Mouse (Mus musculus) adrenal gland, postnatal 10 days (tissue): ENCODE measurements at regions not wholly inside any gene's neighbourhood (a gene's known extent, or its start where the extent isn't known, plus 50 kb on each side); places are given as distances from the start of the nearest gene placed in this dataset.

ENCODE experiments used
- DNase-seq: peaks from one replicate; pipeline ENCODE4 v3.0.0; 2021; ENCODE audit warnings: mixed read lengths

GRCm38 (mm10) chr12:26778796-26779195 is 309.8 kb downstream of the Cmpk2 start:
- DNase-seq, result no peak

GRCm38 (mm10) chr12:26776986-26777385 is 308.0 kb downstream of the Cmpk2 start:
- DNase-seq, result no peak

GRCm38 (mm10) chr12:26774016-26774415 is 305.0 kb downstream of the Cmpk2 start:
- DNase-seq, result no peak

- no peak for DNase-seq
Measured at GRCm38 (mm10) chr12:26770753-26771583, 302.0 kb downstream of the Cmpk2 start.

DNA sequence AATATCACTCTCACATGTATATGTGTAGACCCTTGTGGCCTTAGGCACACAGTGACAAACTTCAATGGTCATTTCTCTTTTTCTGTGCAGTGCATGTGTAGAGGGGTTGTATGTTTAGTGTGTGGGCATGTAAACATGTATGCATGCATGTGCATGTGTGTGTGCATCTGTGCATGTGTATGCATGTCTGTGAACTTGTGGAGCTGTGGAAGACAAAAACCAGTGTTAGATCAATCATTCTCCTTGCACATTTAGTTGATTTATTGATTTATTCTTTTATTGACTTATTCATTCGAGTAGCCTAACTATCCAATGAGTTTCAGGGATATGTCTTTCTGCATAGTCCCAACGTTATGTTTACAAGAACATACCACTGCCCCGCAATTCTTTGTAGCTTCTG is 298.5 kb downstream of the Cmpk2 start:
- no peak for DNase-seq

GRCm38 (mm10) chr12:26758657-26759325 is 289.8 kb downstream of the Cmpk2 start:
- DNase-seq, result peak; percentile 43

DNA sequence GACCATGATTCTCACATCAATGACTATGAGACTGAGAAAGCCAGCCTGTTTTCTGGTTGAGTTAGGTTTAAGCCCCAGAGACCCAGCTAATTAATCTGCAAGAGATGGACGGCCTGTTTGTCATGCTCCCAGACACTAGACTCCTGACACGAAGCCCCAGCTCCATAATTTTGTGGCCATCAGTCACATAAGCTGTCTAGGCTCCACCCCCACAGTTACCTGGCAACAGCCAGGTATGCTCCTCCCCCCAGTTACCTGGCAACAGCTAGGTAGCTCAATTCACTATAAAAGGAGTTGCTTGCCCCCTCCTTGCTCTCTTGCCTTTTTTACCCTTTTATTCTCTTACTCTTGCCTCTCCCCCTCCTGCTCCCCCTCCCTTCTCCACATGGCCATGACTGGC is 287.3 kb downstream of the Cmpk2 start:
- DNase-seq, result no peak

- DNase-seq, result no peak
Measured at GRCm38 (mm10) chr12:26754611-26755010, 285.6 kb downstream of the Cmpk2 start.

DNA sequence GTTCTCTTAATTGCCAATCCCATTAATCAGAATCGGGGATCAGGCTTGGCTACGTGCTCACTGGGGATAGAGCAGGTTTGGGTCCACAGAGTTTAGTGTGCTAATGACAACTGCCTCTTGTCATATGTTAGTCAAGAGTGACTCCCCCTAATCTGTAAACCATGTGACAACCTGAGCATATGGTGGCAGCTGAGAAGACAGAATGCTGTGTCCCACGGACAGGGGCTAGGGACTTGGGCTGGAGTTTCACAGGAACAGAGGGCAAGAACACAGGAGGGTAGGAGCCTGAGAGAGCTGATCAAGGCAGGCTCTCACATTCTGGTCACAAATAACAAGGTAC is 265.5 kb downstream of the Cmpk2 start:
- no peak for DNase-seq

DNA sequence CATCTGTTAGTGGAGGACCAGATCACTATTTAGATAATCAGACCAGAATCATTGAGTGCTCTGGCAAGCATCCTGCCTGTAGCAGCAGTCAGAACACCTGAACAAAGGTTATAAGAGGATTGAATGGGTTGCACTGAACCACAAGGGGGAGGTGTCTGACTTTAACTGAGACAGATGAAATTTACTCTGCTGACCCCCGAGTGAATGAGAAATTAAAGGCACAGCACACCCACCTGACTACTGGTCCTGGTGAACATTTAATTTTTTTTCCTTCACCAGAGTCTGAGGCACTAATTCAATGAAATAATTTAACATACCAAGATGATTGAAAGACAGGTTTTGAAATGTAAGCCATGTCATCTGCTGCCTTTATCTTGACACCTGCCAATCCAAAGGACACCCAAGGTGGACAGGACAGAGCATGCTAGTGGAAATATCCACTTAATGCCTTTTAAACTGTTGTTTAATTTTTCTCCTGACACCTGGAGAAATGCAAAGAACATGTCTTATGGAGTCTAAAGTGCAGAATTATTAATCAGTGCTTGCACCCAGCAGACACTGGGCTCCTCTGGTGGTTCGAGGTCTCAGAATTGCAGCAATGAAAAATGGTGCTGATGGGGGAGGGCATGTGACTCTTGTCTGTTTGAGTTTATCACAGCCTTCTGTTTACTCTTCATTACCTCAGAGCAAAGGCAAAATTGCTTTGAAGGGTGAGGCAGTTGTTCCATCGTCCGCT is 265.0 kb downstream of the Cmpk2 start:
- DNase-seq, result no peak

DNA sequence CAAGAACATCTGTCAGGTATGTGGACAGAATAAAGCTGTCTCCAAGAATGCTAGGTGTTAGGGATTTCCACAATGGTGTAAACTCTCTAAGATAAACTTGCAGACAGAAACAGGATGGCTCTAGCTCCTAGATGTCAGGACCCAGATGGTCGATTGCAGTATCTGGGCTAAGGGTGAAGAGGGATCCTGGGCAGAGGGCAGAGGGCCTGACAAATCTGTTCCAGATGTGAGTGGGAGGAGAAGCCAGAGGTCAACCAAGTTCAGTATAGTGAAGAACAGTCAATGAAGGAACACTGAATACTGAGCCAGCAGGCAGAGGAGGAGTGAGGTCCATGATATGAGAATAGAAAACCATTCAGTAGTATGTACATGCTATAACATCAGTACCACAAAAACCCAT is 254.4 kb downstream of the Cmpk2 start:
- DNase-seq, result no peak

- DNase-seq, result no peak
Measured at GRCm38 (mm10) chr12:26698838-26699237, 229.8 kb downstream of the Cmpk2 start.

- no peak for DNase-seq
Measured at GRCm38 (mm10) chr12:26688048-26688447, 219.0 kb downstream of the Cmpk2 start.

- DNase-seq, result no peak
Measured at GRCm38 (mm10) chr12:26680568-26680947, 211.6 kb downstream of the Cmpk2 start.

DNA sequence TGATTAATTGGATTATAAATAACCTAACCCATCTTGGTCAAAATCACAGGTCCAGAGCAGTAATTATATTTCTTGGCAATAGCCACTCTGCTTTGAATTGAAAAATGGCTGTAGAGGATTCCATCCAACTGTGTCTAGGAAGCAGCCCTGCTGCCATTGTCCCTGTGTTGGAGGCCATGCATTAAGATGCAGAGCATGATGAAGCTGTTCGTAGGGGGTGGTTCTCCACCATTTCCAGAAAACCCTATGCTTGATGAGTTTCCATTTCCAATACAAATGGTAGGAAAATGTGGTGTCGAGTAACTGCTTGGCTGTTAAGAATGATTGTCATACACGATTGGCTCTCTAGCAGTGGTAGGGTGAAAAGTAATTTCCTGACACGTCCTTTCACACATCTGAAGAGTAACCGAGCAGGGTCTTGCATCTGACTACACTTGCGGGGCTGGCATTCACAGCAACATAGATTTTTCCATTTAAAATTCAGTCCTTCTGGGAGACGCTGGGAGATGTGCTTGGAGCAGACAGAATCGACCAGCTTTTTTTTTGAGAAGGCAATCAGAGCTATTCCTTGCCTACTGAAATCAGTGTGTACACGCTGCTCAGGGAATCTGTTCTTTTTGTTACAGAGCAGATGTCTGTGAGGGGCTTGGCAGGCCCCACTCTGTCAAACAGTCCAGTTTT is 211.0 kb downstream of the Cmpk2 start:
- DNase-seq, result no peak

DNA sequence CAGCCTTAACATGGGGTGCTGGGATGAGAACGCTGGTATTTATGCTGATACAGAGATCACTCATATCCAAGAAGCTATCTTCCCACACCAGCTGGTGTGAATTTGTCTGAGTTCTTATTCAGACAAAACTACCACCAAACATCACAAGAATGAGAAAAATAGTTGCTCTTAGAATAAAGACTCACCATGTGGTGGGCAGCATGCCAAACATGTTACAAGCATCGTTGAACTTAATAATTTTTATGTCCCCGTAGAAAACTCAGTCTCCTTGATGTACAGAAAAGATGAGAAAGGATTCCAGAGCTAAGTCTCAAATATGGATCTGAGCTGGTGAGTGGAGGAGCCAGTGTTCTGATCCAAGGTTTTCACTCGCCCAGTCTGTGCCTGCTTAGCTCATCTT is 196.5 kb downstream of the Cmpk2 start:
- DNase-seq, result no peak

DNA sequence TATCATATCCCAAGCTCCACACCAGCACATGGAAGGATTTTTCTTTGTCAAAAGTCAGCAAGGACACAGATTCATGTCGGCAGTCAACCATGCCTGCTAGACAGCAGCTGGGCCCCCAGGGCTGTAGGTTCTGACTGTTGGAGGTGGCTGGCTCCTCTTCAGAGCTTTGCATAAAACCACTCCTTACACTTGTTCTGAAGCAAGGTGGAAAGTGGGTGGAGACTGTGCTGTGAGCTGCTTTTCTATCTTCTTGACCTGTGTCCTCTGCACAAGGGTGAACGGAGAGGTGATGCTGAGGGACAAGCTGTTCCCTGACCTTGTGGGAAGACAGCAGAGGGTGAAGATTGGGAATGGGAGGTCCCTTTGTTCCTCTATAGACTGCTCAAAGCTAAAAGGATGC is 185.2 kb downstream of the Cmpk2 start:
- DNase-seq, result no peak

DNA sequence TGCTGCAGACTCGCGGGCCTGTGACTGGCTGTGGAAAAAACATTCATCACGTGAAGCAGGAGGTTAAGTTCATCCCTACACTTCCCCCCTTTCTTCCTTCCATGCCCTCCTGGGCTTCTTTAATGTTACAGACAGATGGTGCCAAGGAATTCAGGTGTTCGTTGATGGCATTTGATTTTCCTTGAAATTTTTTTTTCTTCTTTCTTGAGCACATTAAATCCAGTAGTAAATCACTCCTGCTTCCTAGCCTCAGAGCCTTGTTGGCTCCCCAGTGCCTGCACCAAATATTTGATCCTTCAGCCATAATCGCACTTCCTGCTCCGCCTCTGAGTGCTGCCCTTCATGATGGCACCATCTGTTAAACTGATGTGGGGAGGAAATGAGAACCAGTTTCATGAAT is 184.8 kb downstream of the Cmpk2 start:
- no peak for DNase-seq

DNA sequence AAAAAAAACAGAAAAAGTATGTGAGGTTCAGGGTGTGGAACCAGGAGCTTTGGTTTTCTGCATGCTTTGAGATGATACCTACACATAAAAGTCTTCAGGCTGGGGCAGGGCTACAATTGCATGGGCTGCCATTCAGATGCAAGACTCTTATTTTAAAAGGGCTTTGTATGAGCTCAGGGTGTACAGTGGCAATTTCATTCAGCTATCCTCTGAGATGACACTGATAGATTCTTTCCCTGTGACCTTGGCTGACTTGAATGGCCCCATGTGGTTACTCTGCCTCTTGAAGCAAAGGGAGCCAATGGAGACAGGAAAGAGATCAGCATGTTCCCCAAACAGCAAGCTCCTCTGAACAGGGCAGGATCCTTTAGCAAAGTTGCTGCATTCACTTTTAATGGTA is 177.1 kb downstream of the Cmpk2 start:
- DNase-seq, result no peak

GRCm38 (mm10) chr12:26635665-26636241 is 166.7 kb downstream of the Cmpk2 start:
- DNase-seq, result no peak

- no peak for DNase-seq
Measured at GRCm38 (mm10) chr12:26635253-26635652, 166.2 kb downstream of the Cmpk2 start.

GRCm38 (mm10) chr12:26631795-26632122 is 162.8 kb downstream of the Cmpk2 start:
- DNase-seq, result no peak
